Comparison of ENCODE assay signal across 7 mouse cellular contexts in genomic region chr5:36593176-36593575, GRCm38 (mm10). TPM values are rescaled to one million over a fixed set of nuclear protein-coding genes. Genes with fewer than 3 reads are reported as not detected.
DNase-seq lines count a peak whose midpoint lies in the region; ATAC-seq and TF ChIP-seq lines count a peak whose summit lies in the region.

Gene Tbc1d14, minus strand, starts transcription at chr5:36593276.

- no peaks in the 10 kb centered on the region for H3K27me3 ChIP-seq in testis, adult 2 months (ENCODE audit: control insufficient read depth, insufficient read depth, low read length)
- no peaks in the 10 kb centered on the region for H3K27me3 ChIP-seq in embryonic facial prominence, embryonic 11.5 days (ENCODE audit: control insufficient read depth, insufficient read depth, low read length)
- H3K27me3 ChIP-seq in heart, embryonic 15.5 days = no peaks in the 10 kb centered on the region

- no peak for DNase-seq in testis, postnatal 14 days (ENCODE audit: low spot score)
- DNase-seq in embryonic facial prominence, embryonic 11.5 days (ENCODE audit: low spot score) = no peak
- DNase-seq in left cerebral cortex, postnatal 4 days = no peak
- DNase-seq in ovary, postnatal 36 days (ENCODE audit: low spot score) = no peak
- DNase-seq in urinary bladder, postnatal 14 days (ENCODE audit: low spot score) = no peak

- no peak for ATAC-seq in embryonic facial prominence, embryonic 11.5 days (replicated peaks; ENCODE audit: insufficient number of reproducible peaks, low FRiP score, low TSS enrichment, low read depth)
- ATAC-seq in heart, embryonic 15.5 days (replicated peaks; ENCODE audit: insufficient number of reproducible peaks, insufficient read depth, low FRiP score, low read depth) = no peak

- no peak for TF ChIP-seq CTCF in testis, adult 2 months (IDR thresholded peaks at IDR 0.05; ENCODE audit: control insufficient read depth, insufficient read depth, insufficient replicate concordance, low read depth, low read length)

- no peak within 1 kb of the TSS for H3K4me3 ChIP-seq in testis, adult 2 months (ENCODE audit: control insufficient read depth, low read depth, low read length)
- H3K4me3 ChIP-seq in embryonic facial prominence, embryonic 11.5 days (ENCODE audit: low read depth, low read length) = no peak within 1 kb of the TSS
- no peak within 1 kb of the TSS for H3K4me3 ChIP-seq in heart, embryonic 15.5 days

- H3K9ac ChIP-seq in embryonic facial prominence, embryonic 11.5 days (replicated peaks; ENCODE audit: low read length) = no peak within 1 kb of the TSS
- H3K9ac ChIP-seq in heart, embryonic 15.5 days = no peak within 1 kb of the TSS

- no peak within 1 kb of the TSS for H3K27ac ChIP-seq in testis, adult 2 months (ENCODE audit: control insufficient read depth, insufficient read depth, low read depth, low read length)
- H3K27ac ChIP-seq in embryonic facial prominence, embryonic 11.5 days (replicated peaks; ENCODE audit: low read depth, low read length) = no peak within 1 kb of the TSS
- no peak within 1 kb of the TSS for H3K27ac ChIP-seq in heart, embryonic 15.5 days

- no peaks in the 10 kb centered on the region for H3K9me3 ChIP-seq in embryonic facial prominence, embryonic 11.5 days (replicated peaks; ENCODE audit: control insufficient read depth, low read length)
- H3K9me3 ChIP-seq in heart, embryonic 15.5 days (replicated peaks) = no peaks in the 10 kb centered on the region

- H3K4me2 ChIP-seq in embryonic facial prominence, embryonic 11.5 days (ENCODE audit: low read depth, low read length) = no peak within 1 kb of the TSS
- no peak within 1 kb of the TSS for H3K4me2 ChIP-seq in heart, embryonic 15.5 days

- WGBS in embryonic facial prominence, embryonic 11.5 days = 79% methylated on average over 5 of the region's 5 CpGs
- 78% methylated on average over 5 of the region's 5 CpGs for WGBS in heart, embryonic 15.5 days

- no peak for TF ChIP-seq POLR2A in testis, adult 2 months (IDR thresholded peaks at IDR 0.05; ENCODE audit: control insufficient read depth, low read depth, low read length)

- no peaks in the 10 kb centered on the region for H3K36me3 ChIP-seq in testis, adult 2 months (ENCODE audit: control insufficient read depth, insufficient read depth, low read length)
- H3K36me3 ChIP-seq in embryonic facial prominence, embryonic 11.5 days (replicated peaks; ENCODE audit: control insufficient read depth, insufficient read depth, low read depth, low read length) = no peaks in the 10 kb centered on the region
- H3K36me3 ChIP-seq in heart, embryonic 15.5 days = no peaks in the 10 kb centered on the region

- intact Hi-C loops in left cerebral cortex, postnatal 4 days (cut with DNase I) = no loop called here

- H3K4me1 ChIP-seq in testis, adult 2 months (ENCODE audit: control insufficient read depth, insufficient read depth, low read length) = no peaks in the 10 kb centered on the region
- H3K4me1 ChIP-seq in embryonic facial prominence, embryonic 11.5 days (ENCODE audit: control insufficient read depth, insufficient read depth, low read length) = no peaks in the 10 kb centered on the region
- H3K4me1 ChIP-seq in heart, embryonic 15.5 days (replicated peaks) = no peaks in the 10 kb centered on the region

RNA-seq across cellular contexts. Expression of gene Tbc1d14, which starts in this region (rescaled TPM):
- 79.2 and 89.7 TPM in 2 replicates for polyA plus RNA-seq in testis, adult 2 months (2012; rRNA removed)
- 40.1 and 42.7 TPM in 2 replicates for polyA plus RNA-seq in embryonic facial prominence, embryonic 11.5 days (2014; fragmentation: Nextera tagmentation; extraction: Ambion mirVana)
- 14.8 and 20.2 TPM in 2 replicates for polyA plus RNA-seq in heart, embryonic 15.5 days (2015; fragmentation: Nextera tagmentation; extraction: Ambion mirVana)
- total RNA-seq in left cerebral cortex, postnatal 4 days (2021) = 100 to 1,000 TPM; 133 to 136 TPM
